Mouse (Mus musculus) CD4-positive naive resting alpha-beta T cell, adult 57 days (primary cell): ENCODE measurements around the gene Olfr583. TPM values are rescaled to one million over a fixed set of nuclear protein-coding genes. Genes with fewer than 3 reads are reported as not detected.

ENCODE experiments used
- total RNA-seq: library from RNA; stranded (reverse); gene quantifications from one replicate; pipeline ENCODE4 v1.2.4, GENCODE M21; 2023

Gene Olfr583
- total RNA-seq = not detected

DNA sequence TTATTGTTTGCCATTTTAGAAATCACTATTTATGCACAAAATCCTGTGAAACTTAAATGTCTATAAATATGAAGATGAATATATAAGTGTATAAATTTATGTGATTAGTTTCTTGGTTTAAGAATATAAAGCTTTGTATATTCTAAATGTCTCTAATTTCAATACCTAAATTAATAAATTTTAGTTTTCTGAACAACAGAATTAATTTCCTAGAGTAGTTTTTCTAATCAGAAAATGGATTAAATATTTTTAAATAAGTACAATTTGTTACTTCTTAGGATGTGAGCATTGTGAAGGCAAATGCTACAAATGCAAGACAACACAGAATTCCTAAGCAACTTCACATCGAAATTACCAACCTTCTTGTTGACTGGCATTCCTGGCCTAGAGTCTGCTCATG is at the start of gene Olfr583:
Olfr583 (plus strand) TSS at position 301 of the 400 bp plus-strand sequence.

DNA sequence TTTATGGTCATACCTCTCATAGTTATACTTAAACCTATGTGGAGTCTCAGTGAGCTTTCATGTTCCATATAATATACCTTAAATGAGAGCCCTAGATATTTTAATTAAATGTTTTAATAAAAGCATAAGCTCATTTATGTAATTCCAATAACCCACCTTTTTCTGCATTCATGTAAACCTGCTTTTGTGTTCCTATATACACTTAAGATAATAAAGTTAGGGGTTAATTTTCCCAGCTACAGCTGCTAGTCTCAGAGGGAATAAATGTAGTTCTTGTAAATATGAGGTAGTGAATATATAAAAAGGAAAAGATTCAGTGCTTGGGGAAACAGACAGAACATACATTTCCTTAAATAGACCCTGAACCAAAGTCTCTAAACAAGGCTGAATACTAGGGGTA is 13.4 kb upstream of the Olfr583 start, which contains the start of gene Olfr582:
Olfr582 (plus strand) TSS at position 301 of the 400 bp plus-strand sequence.

DNA sequence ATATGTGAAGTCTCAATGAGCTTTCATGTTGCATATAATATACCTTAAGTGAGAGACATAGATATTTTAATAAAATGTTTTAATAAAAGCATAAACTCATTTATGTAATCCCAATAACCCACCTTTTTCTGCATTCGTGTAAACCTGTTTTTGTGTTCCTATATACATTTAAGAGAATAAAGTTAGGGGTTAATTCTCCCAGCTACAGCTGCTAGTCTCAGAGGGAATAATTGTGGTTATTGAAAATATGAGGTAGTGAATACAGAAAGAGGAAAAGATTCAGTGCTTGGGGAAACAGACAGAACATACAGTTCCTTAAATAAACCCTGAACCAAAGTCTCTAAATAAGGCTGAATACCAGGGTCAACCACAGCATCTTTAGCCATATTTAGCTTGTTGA is 30.5 kb downstream of the Olfr583 start, which contains the start of gene Olfr584:
Olfr584 (plus strand) TSS at position 301 of the 400 bp plus-strand sequence.

DNA sequence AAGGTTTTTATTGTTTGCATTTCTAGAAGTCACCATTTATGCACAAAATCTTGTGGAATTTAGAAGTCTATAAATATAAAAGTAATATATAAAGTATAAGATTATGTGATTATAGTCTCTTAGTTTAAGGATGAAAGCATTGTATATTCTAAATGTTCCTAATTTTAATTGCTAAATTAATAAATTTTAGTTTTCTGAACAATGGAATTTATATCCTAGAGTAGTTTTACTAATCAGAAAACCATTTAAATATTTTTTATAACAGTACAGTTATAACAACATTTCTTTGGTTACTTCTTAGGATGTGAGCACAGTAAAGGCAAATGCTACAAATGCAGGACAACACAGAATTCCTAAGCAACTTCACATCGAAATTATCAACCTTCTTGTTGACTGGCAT is 46.3 kb downstream of the Olfr583 start, which contains the start of gene Olfr585:
Olfr585 (plus strand) TSS at position 301 of the 400 bp plus-strand sequence.

Other genes with a start within 250 kb of the Olfr583 start
- not detected for gene Olfr564, start 247.8 kb upstream of the Olfr583 start, total RNA-seq
- gene Olfr566, start 192.5 kb upstream of the Olfr583 start, total RNA-seq = not detected
- gene Olfr568, start 174.2 kb upstream of the Olfr583 start, total RNA-seq = not detected
- not detected for gene Olfr569, start 160.4 kb upstream of the Olfr583 start, total RNA-seq
- gene Olfr570, start 156.7 kb upstream of the Olfr583 start, total RNA-seq = not detected
- gene Olfr571, start 133.8 kb upstream of the Olfr583 start, total RNA-seq = not detected
- not detected for gene Olfr572, start 126.9 kb upstream of the Olfr583 start, total RNA-seq
- gene Olfr573-ps1, start 108.7 kb upstream of the Olfr583 start, total RNA-seq = not detected
- gene Olfr574, start 102.8 kb upstream of the Olfr583 start, total RNA-seq = not detected
- not detected for gene Olfr575, start 92.5 kb upstream of the Olfr583 start, total RNA-seq
- gene Olfr576, start 88.6 kb upstream of the Olfr583 start, total RNA-seq = not detected
- gene Olfr577, start 75.4 kb upstream of the Olfr583 start, total RNA-seq = not detected
- not detected for gene Olfr578, start 62.0 kb upstream of the Olfr583 start, total RNA-seq
- not detected for gene Olfr582, start 13.3 kb upstream of the Olfr583 start, total RNA-seq
- not detected for gene Olfr584, start 30.6 kb downstream of the Olfr583 start, total RNA-seq
- not detected for gene Olfr585, start 46.4 kb downstream of the Olfr583 start, total RNA-seq
- not detected for gene Olfr586, start 74.3 kb downstream of the Olfr583 start, total RNA-seq
- not detected for gene Olfr588-ps1, start 89.6 kb downstream of the Olfr583 start, total RNA-seq
- not detected for gene Olfr589, start 105.1 kb downstream of the Olfr583 start, total RNA-seq
- gene Olfr591, start 127.0 kb downstream of the Olfr583 start, total RNA-seq = not detected
- gene Olfr592, start 133.5 kb downstream of the Olfr583 start, total RNA-seq = not detected
- not detected for gene Olfr593, start 160.6 kb downstream of the Olfr583 start, total RNA-seq
- not detected for gene Olfr594, start 165.7 kb downstream of the Olfr583 start, total RNA-seq
- gene Usp17ld, start 201.2 kb downstream of the Olfr583 start, total RNA-seq = not detected